Mouse (Mus musculus) megakaryocyte-erythroid progenitor cell, adult 5-6 weeks (primary cell): ENCODE results near the gene Bcas3. TPM values are rescaled to one million over a fixed set of nuclear protein-coding genes. Genes with fewer than 3 reads are reported as not detected.
A peak's percentile ranks its signal among the peaks of the same experiment; 100 is the strongest.

Experiments used
- ATAC-seq: replicated peaks from 2 replicates; pipeline ENCODE4 v1.8.0; 2016; ENCODE audit warnings: mild to moderate bottlenecking, inconsistent platforms; ENCODE audit not compliant: severe bottlenecking, poor library complexity, low FRiP score, low TSS enrichment
- total RNA-seq, 2 experiments: library from RNA; stranded (forward) in 1 of 2; stranded (reverse) in 1 of 2; fragments of 200-1000, 215-1000 nt in 1 of 2; fragments of >200 nt in 1 of 2; fragmentation: Nextera tagmentation in 1 of 2; gene quantifications; 2 replicates each; pipeline ENCODE4 v1.2.3; 2014 to 2017

Bcas3 gene
- total RNA-seq, 2 experiments from 2014 or later: 22.6 to 64.0 TPM

GRCm38 (mm10) chr11:85799856-85800255 is 446.9 kb downstream of the Bcas3 start:
- ATAC-seq: no peak

GRCm38 (mm10) chr11:85800380-85800779 is 447.4 kb downstream of the Bcas3 start:
- ATAC-seq: no peak

GRCm38 (mm10) chr11:85804048-85804447 is 451.1 kb downstream of the Bcas3 start:
- peak; percentile 89 for ATAC-seq

- no peak for ATAC-seq
Measured at GRCm38 (mm10) chr11:85805779-85806178, 452.8 kb downstream of the Bcas3 start.

- no peak for ATAC-seq
Measured at GRCm38 (mm10) chr11:85807353-85807752, 454.4 kb downstream of the Bcas3 start.

- no peak for ATAC-seq
Measured at GRCm38 (mm10) chr11:85811229-85811628, 458.3 kb downstream of the Bcas3 start.

GRCm38 (mm10) chr11:85811676-85812075 is 458.7 kb downstream of the Bcas3 start:
- ATAC-seq: no peak

- no peak for ATAC-seq
Measured at GRCm38 (mm10) chr11:85812201-85812966, 459.4 kb downstream of the Bcas3 start.

- ATAC-seq: no peak
Measured at GRCm38 (mm10) chr11:85814678-85815077, 461.7 kb downstream of the Bcas3 start.

GRCm38 (mm10) chr11:85816471-85816870 is 463.5 kb downstream of the Bcas3 start:
- ATAC-seq: no peak

- ATAC-seq: no peak
Measured at GRCm38 (mm10) chr11:85818401-85818800, 465.4 kb downstream of the Bcas3 start.

GRCm38 (mm10) chr11:85820959-85821358 is 468.0 kb downstream of the Bcas3 start:
- no peak for ATAC-seq

GRCm38 (mm10) chr11:85821659-85822058 is 468.7 kb downstream of the Bcas3 start:
- ATAC-seq: no peak

- peak; percentile 72 for ATAC-seq
Measured at GRCm38 (mm10) chr11:85823181-85823580, 470.2 kb downstream of the Bcas3 start.

- ATAC-seq: no peak
Measured at GRCm38 (mm10) chr11:85823794-85824193, 470.8 kb downstream of the Bcas3 start.

- no peak for ATAC-seq
Measured at GRCm38 (mm10) chr11:85825031-85825430, 472.1 kb downstream of the Bcas3 start.

- no peak for ATAC-seq
Measured at GRCm38 (mm10) chr11:85825823-85826222, 472.9 kb downstream of the Bcas3 start.

GRCm38 (mm10) chr11:85827342-85827741 is 474.4 kb downstream of the Bcas3 start:
- peak; percentile 63 for ATAC-seq

- no peak for ATAC-seq
Measured at GRCm38 (mm10) chr11:85828691-85829519, 475.9 kb downstream of the Bcas3 start.

GRCm38 (mm10) chr11:85829520-85830440 is 476.8 kb downstream of the Bcas3 start:
- no peak for ATAC-seq
